Mouse (Mus musculus) stomach, postnatal 0 days (tissue): Measurements from ENCODE around the gene Bnc2.

Experiments used
- CTCF ChIP-seq: IDR thresholded peaks from 2 replicates; pipeline ENCODE4 v1.5.1; 2016; ENCODE audit warnings: antibody characterized with exemption, low read depth, mild to moderate bottlenecking, moderate library complexity
- EP300 ChIP-seq: optimal IDR thresholded peaks from 2 replicates; pipeline ENCODE3; 2016; ENCODE audit warnings: antibody characterized with exemption

DNA sequence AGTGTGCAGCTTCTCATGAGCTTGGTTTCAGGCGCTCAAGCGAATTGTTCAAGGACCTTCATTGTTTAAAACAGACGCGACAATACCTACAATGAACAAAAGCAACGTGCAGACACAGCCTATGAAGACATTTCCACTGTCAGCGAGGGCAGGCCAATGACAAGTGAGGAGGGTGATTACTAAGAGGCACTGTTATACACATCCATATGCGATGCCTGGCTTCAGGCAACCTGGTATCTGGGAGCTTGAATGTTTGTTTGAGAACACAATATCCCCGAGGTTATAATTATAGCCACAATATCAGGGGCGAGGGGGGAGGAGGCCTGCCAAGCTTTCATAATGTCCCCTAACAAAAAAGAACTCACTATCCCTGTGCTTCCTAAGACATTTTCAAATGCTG, 343.1 kb downstream of the Bnc2 start:
- TF ChIP-seq EP300, result no peak
- TF ChIP-seq CTCF, result no peak
